Mouse (Mus musculus) MEL-GATA-1-ER (cell line): ENCODE measurements around the gene Ccl7.

Experiments
- DNase-seq: peaks from one replicate; pipeline ENCODE4 v3.0.0-alpha.2; 2012; ENCODE audit warnings: low read depth; ENCODE audit errors: extremely low read depth

Ccl7 gene

DNA sequence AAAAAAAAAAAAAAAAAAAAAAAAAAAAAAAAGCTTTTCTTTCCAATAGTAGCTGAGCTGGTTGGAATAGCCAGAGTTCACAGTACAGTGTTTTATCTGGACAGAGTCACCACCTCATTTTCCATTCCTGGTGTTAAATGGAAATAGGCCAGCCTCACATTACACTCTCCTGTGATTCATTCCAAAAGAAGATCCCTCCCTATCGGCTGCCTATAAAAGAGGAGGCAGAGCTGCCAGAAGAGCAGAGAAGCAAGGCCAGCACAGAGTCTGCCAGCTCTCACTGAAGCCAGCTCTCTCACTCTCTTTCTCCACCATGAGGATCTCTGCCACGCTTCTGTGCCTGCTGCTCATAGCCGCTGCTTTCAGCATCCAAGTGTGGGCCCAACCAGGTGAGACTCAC, at the start of gene Ccl7:
Ccl7 (plus strand) TSS at position 242 of the 400 bp plus-strand sequence.
- no peak for DNase-seq

GRCm38 (mm10) chr11:81996172-81996841, 49.2 kb upstream of the Ccl7 start:
- DNase-seq: no peak

GRCm38 (mm10) chr11:81997085-81997484, 48.4 kb upstream of the Ccl7 start:
- DNase-seq: no peak

- no peak for DNase-seq
Measured at GRCm38 (mm10) chr11:81998646-81999045, 46.9 kb upstream of the Ccl7 start.

- DNase-seq: no peak
Measured at GRCm38 (mm10) chr11:81999469-81999868, 46.0 kb upstream of the Ccl7 start.

GRCm38 (mm10) chr11:82000581-82000980, 44.9 kb upstream of the Ccl7 start:
- no peak for DNase-seq

DNA sequence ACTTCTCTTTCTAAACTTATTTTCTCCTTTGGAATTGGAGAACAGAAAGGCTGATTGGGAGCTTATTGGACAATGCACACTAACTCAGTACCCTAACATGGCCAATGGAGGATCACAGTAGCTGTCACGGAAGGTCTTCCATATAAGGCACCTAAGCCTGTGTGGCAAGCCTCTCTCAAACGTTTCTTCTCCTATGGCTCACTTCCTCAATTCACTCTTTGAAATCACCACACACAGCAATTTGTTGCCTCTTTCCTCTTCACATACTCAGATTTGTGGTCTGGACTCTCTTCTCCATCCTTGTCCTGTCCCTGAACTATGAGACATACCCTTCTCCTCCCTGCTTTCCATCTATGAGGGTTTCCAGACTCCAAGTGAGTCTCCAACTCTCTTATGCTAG, 40.7 kb upstream of the Ccl7 start:
- no peak for DNase-seq

- DNase-seq: no peak
Measured at GRCm38 (mm10) chr11:82006796-82007423, 38.6 kb upstream of the Ccl7 start.

DNA sequence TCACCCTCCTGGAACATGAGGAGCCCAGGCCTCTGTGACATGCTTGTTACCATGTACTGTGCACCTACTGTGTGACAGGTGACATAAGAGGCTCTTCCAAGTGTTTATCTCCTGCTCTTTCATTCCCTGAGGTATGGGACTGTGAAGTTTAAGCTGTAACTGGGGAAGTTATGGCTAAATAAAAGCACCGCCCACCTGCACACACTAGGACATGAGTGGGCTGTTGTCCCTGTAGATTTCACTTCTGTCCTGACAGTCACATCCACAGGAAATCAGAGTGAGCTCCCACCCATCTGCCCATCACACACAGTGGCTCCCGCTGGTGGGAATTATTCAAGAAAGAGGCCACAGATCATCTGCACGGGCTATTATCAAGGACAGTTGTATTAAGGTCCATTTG, 35.4 kb upstream of the Ccl7 start:
- no peak for DNase-seq

- DNase-seq: no peak
Measured at GRCm38 (mm10) chr11:82011411-82012193, 33.9 kb upstream of the Ccl7 start.

- DNase-seq: no peak
Measured at GRCm38 (mm10) chr11:82013756-82014155, 31.8 kb upstream of the Ccl7 start.

DNA sequence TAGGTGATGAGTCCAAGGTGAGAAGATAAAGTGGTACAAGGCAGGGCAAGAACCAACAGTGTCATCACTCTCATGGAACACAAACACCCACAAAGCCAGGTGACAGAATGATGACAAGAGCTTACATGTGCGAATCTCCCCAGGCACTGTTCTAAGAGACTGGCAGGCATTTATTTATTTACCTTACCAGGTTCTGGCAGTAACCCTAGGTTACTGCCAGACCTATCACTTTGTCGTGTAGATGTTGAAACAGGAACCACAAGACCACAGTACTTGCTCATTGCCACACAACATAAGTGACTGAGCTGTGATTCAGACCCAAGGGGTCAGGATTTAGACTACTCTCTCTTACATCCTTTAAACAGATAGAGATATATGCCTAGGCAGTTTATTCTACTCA, 30.4 kb upstream of the Ccl7 start:
- DNase-seq: no peak

GRCm38 (mm10) chr11:82016181-82016780, 29.2 kb upstream of the Ccl7 start:
- DNase-seq: no peak

- DNase-seq: no peak
Measured at GRCm38 (mm10) chr11:82019389-82019788, 26.1 kb upstream of the Ccl7 start.

GRCm38 (mm10) chr11:82019793-82020192, 25.7 kb upstream of the Ccl7 start:
- no peak for DNase-seq

- no peak for DNase-seq
Measured at GRCm38 (mm10) chr11:82021406-82021805, 24.1 kb upstream of the Ccl7 start.

DNA sequence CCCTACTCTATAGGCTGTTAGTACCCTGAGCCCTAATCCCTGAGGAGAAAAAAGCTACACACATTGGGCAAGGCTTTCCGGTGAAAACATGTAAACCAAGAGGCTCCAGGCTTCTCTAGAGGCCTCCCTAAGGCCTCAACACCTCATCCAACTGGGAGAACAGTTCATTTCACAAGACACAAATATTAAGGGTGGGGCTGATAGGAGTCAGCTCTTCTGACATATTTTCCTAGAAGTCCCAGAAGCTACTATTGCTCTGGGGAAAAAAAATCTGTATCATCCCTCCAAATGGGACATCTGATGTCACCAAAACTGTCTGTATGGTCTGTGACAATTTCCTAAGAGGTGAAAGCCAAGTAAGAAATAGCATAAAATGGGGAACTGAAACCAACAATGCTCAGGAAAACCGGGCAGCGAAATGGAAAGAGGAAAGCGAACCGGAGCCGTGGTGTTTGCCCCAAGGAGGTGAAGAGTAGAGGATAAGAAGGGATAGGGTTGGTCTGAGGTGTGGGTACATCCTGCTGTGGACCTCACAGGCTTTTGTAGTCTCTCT, 22.9 kb upstream of the Ccl7 start:
- no peak for DNase-seq

DNA sequence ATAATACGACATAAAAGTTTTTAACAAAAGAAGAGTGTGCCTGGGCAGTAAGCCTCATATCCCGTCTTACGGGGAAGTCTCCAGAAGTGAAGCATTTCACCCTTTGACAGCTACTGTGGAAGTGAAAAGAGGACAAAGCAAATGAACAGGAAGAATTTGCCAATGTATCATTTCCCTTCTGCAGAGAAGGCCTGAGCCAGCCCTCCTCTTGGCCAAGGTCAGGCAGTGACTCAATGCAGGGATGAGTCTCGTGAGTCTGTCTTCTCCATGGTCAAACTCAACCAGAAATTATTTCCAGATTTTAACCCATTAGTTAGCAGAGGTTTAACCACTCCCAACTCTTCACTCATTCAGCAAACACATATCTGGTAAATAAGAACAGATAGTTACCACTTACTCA, 21.7 kb upstream of the Ccl7 start:
- no peak for DNase-seq

- no peak for DNase-seq
Measured at GRCm38 (mm10) chr11:82030171-82030570, 15.3 kb upstream of the Ccl7 start.

- no peak for DNase-seq
Measured at GRCm38 (mm10) chr11:82032136-82032535, 13.4 kb upstream of the Ccl7 start.

DNA sequence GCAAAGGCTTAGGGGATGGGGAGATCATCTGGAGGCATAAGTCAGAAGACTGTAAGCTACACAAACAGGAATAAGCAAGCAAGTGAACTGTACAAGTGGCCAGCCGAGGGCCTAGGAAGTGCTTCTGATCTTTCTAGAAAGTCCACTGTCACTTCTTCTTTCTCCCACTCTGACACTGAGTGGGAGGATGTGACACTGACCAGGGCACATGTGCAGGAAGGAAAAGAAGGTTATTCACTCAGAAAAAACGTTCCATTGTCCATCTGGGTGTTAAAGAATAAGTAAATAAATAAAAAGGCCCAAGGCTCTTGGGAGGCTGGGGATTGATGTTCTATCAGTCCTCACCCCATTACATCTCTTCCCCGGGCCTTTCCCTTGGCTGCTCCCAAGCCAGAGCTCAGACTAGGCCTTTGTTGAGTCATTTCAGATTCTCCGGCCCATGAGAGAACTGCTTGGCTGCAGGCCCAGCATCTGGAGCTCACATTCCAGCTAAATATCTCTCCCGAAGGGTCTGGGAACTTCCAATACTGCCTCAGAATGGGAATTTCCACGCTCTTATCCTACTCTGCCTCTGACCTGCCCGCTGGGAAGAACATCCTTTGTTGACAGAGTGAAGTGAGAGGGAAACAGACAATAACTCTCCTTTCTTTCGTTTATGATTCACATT, 12.7 kb upstream of the Ccl7 start:
- no peak for DNase-seq
